Mouse (Mus musculus): ENCODE measurements around the gene Ptprd. TPM values are rescaled to one million over a fixed set of nuclear protein-coding genes. Genes with fewer than 3 reads are reported as not detected.

Gene Ptprd
- polyA plus RNA-seq, 1 experiment from 2014 or later = 5.6 TPM

- no peaks in the 10 kb centered on the region for H3K9me3 ChIP-seq (ENCODE audit: control insufficient read depth, low read length)
- TF ChIP-seq EP300 (optimal IDR thresholded peaks at IDR 0.05) (no peak), CTCF (IDR thresholded peaks at IDR 0.05; ENCODE audit: low read depth) (no peak)
- ATAC-seq (ENCODE audit: low FRiP score, low TSS enrichment) (no peak), DNase-seq (ENCODE audit: low spot score) (no peak)
- H3K9ac ChIP-seq (ENCODE audit: low read length) = no peak overlapping the region
- H3K4me3 ChIP-seq (ENCODE audit: low read depth, low read length) = no peak overlapping the region
- no peak overlapping the region for H3K4me2 ChIP-seq (replicated peaks; ENCODE audit: low read depth)
- no peaks in the 10 kb centered on the region for H3K4me1 ChIP-seq (replicated peaks; ENCODE audit: control insufficient read depth, insufficient read depth)
- H3K27me3 ChIP-seq (ENCODE audit: control insufficient read depth, insufficient read depth, low read length) = no peaks in the 10 kb centered on the region
- H3K36me3 ChIP-seq (ENCODE audit: control insufficient read depth, insufficient read depth, low read length) = no peaks in the 10 kb centered on the region
- WGBS = 22% methylated on average over 2 of the region's 2 CpGs
- no peak overlapping the region for H3K27ac ChIP-seq (replicated peaks)
Measured at GRCm38 (mm10) chr4:77316644-77317043, 895.1 kb downstream of the Ptprd start.

DNA sequence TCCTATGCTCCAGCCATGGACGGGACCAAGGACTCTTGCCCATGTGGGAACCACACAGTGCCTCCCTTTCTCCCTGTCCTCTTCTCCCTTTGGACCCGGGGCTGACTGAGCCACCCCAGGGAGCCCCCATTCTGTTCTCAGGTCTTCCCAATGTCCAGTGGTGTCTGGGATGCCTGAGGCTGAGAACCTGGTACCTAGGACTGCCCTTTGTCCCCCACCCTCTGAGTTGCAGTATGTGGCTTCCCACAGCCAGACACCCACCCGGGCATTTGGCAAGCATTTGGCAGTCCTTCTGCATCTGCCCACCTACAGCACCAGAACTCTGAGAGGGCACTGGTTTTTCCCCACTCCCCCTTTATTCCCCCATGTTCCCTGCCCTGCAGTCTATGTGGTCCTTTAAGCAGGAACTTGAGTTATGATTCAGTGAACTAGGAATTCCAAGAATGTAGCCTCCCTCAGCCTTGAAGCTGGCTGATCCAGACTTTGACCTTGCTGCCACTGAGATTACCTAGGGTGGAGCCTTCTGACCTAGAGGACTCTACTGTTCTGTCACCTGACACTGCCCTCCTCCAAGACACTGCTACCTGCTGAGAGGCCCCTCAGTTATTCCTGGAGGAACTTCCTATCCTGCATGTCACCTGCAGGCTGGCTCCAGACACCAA is 901.5 kb downstream of the Ptprd start:
- 84% methylated on average over 3 of the region's 3 CpGs for WGBS
- TF ChIP-seq CTCF (IDR thresholded peaks at IDR 0.05; ENCODE audit: low read depth) = no peak
- TF ChIP-seq EP300 (optimal IDR thresholded peaks at IDR 0.05) = no peak
- no peak overlapping the region for H3K4me3 ChIP-seq (ENCODE audit: low read depth, low read length)
- H3K4me1 ChIP-seq (replicated peaks; ENCODE audit: control insufficient read depth, insufficient read depth) = no peaks in the 10 kb centered on the region
- no peak overlapping the region for H3K27ac ChIP-seq (replicated peaks)
- DNase-seq (ENCODE audit: low spot score) (peak; percentile 33), ATAC-seq (ENCODE audit: low FRiP score, low TSS enrichment) (peak; percentile 85)
- no peak overlapping the region for H3K9ac ChIP-seq (ENCODE audit: low read length)
- H3K4me2 ChIP-seq (replicated peaks; ENCODE audit: low read depth) = no peak overlapping the region
- no peaks in the 10 kb centered on the region for H3K9me3 ChIP-seq (ENCODE audit: control insufficient read depth, low read length)
- H3K36me3 ChIP-seq (ENCODE audit: control insufficient read depth, insufficient read depth, low read length) = no peaks in the 10 kb centered on the region
- H3K27me3 ChIP-seq (ENCODE audit: control insufficient read depth, insufficient read depth, low read length) = no peaks in the 10 kb centered on the region

GRCm38 (mm10) chr4:77283423-77283822 is 928.3 kb downstream of the Ptprd start:
- WGBS = 95% methylated on average over 1 of the region's 1 CpGs
- DNase-seq (ENCODE audit: low spot score) = no peak

GRCm38 (mm10) chr4:77277913-77278312 is 933.8 kb downstream of the Ptprd start:
- DNase-seq (ENCODE audit: low spot score) = no peak
- H3K9ac ChIP-seq (ENCODE audit: low read length) = no peak overlapping the region
- TF ChIP-seq EP300 (optimal IDR thresholded peaks at IDR 0.05) (no peak), CTCF (IDR thresholded peaks at IDR 0.05; ENCODE audit: low read depth) (no peak)
- H3K4me1 ChIP-seq (replicated peaks; ENCODE audit: control insufficient read depth, insufficient read depth) = no peaks in the 10 kb centered on the region
- no peaks in the 10 kb centered on the region for H3K27me3 ChIP-seq (ENCODE audit: control insufficient read depth, insufficient read depth, low read length)
- no peak overlapping the region for H3K27ac ChIP-seq (replicated peaks)
- no peak overlapping the region for H3K4me2 ChIP-seq (replicated peaks; ENCODE audit: low read depth)
- H3K4me3 ChIP-seq (ENCODE audit: low read depth, low read length) = no peak overlapping the region
- 72% methylated on average over 4 of the region's 4 CpGs for WGBS
- no peaks in the 10 kb centered on the region for H3K36me3 ChIP-seq (ENCODE audit: control insufficient read depth, insufficient read depth, low read length)
- no peaks in the 10 kb centered on the region for H3K9me3 ChIP-seq (ENCODE audit: control insufficient read depth, low read length)
- ATAC-seq (ENCODE audit: low FRiP score, low TSS enrichment) = no peak

More at GRCm38 (mm10) chr4:77283423-77283822, 928.3 kb downstream of the Ptprd start:
- no peak overlapping the region for H3K4me3 ChIP-seq (ENCODE audit: low read depth, low read length)
- no peaks in the 10 kb centered on the region for H3K36me3 ChIP-seq (ENCODE audit: control insufficient read depth, insufficient read depth, low read length)
- no peak overlapping the region for H3K4me2 ChIP-seq (replicated peaks; ENCODE audit: low read depth)
- no peak for ATAC-seq (ENCODE audit: low FRiP score, low TSS enrichment)
- no peak for TF ChIP-seq CTCF (IDR thresholded peaks at IDR 0.05; ENCODE audit: low read depth)
- TF ChIP-seq EP300 (optimal IDR thresholded peaks at IDR 0.05) = no peak
- no peak overlapping the region for H3K27ac ChIP-seq (replicated peaks)
- no peak overlapping the region for H3K9ac ChIP-seq (ENCODE audit: low read length)
- no peaks in the 10 kb centered on the region for H3K27me3 ChIP-seq (ENCODE audit: control insufficient read depth, insufficient read depth, low read length)
- no peaks in the 10 kb centered on the region for H3K9me3 ChIP-seq (ENCODE audit: control insufficient read depth, low read length)
- no peaks in the 10 kb centered on the region for H3K4me1 ChIP-seq (replicated peaks; ENCODE audit: control insufficient read depth, insufficient read depth)

DNA sequence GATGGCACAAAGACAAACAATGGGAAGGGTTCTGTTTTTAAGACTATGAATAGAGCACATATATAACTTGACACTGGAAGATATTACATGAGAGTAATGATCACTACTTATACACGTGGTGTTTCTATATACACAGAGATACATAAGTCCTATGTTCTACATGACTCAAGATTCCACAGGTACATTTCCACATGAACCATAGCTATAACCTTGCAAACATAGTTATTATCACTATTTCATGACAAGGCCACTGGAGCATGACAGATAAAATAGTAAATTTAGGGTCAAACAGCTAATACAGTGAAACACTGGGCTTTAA is 951.8 kb downstream of the Ptprd start:
- no peak overlapping the region for H3K27ac ChIP-seq (replicated peaks)
- no peak overlapping the region for H3K4me3 ChIP-seq (ENCODE audit: low read depth, low read length)
- no peak overlapping the region for H3K9ac ChIP-seq (ENCODE audit: low read length)
- H3K36me3 ChIP-seq (ENCODE audit: control insufficient read depth, insufficient read depth, low read length) = no peaks in the 10 kb centered on the region
- TF ChIP-seq EP300 (optimal IDR thresholded peaks at IDR 0.05) (no peak), CTCF (IDR thresholded peaks at IDR 0.05; ENCODE audit: low read depth) (no peak)
- no peaks in the 10 kb centered on the region for H3K9me3 ChIP-seq (ENCODE audit: control insufficient read depth, low read length)
- H3K4me1 ChIP-seq (replicated peaks; ENCODE audit: control insufficient read depth, insufficient read depth) = no peaks in the 10 kb centered on the region
- no peaks in the 10 kb centered on the region for H3K27me3 ChIP-seq (ENCODE audit: control insufficient read depth, insufficient read depth, low read length)
- no peak for DNase-seq (ENCODE audit: low spot score)
- no peak for ATAC-seq (ENCODE audit: low FRiP score, low TSS enrichment)
- 35% methylated on average over 1 of the region's 1 CpGs for WGBS
- no peak overlapping the region for H3K4me2 ChIP-seq (replicated peaks; ENCODE audit: low read depth)

- DNase-seq (ENCODE audit: low spot score) (peak; percentile 17), ATAC-seq (ENCODE audit: low FRiP score, low TSS enrichment) (peak; percentile 32; the same call in 1 of the 2 replicates)
- no peaks in the 10 kb centered on the region for H3K36me3 ChIP-seq (ENCODE audit: control insufficient read depth, insufficient read depth, low read length)
- no peaks in the 10 kb centered on the region for H3K27me3 ChIP-seq (ENCODE audit: control insufficient read depth, insufficient read depth, low read length)
- 33% methylated on average over 8 of the region's 8 CpGs for WGBS
- H3K27ac ChIP-seq (replicated peaks) = no peak overlapping the region
- TF ChIP-seq CTCF (IDR thresholded peaks at IDR 0.05; ENCODE audit: low read depth) = no peak
- no peak for TF ChIP-seq EP300 (optimal IDR thresholded peaks at IDR 0.05)
- no peak overlapping the region for H3K4me3 ChIP-seq (ENCODE audit: low read depth, low read length)
- no peak overlapping the region for H3K9ac ChIP-seq (ENCODE audit: low read length)
- 0 out of 2 replicates have a peak overlapping the region, but pooled peaks have one; percentile 1 for H3K4me2 ChIP-seq (replicated peaks; ENCODE audit: low read depth)
- no peaks in the 10 kb centered on the region for H3K9me3 ChIP-seq (ENCODE audit: control insufficient read depth, low read length)
- H3K4me1 ChIP-seq (replicated peaks; ENCODE audit: control insufficient read depth, insufficient read depth) = no peaks in the 10 kb centered on the region
Measured at GRCm38 (mm10) chr4:77259250-77259971, 952.4 kb downstream of the Ptprd start.

Measured in stomach, postnatal 0 days (tissue).